Mouse (Mus musculus): Measurements from ENCODE around the gene Fa2h. TPM values are rescaled to one million over a fixed set of nuclear protein-coding genes. Genes with fewer than 3 reads are reported as not detected.

Gene Fa2h
- polyA plus RNA-seq, 1 experiment from 2014 or later = 2.6 TPM

GRCm38 (mm10) chr8:111363489-111363888 lies 30.1 kb downstream of the Fa2h start:
- no peak for ATAC-seq
- WGBS = 74% methylated on average over 8 of the region's 8 CpGs
- H3K9me3 ChIP-seq (ENCODE audit: control insufficient read depth) = no peaks in the 10 kb centered on the region
- H3K4me1 ChIP-seq (replicated peaks; ENCODE audit: control insufficient read depth, insufficient read depth, low read length) = no peaks in the 10 kb centered on the region
- no peak overlapping the region for H3K27ac ChIP-seq (ENCODE audit: low read depth, low read length)
- no peak overlapping the region for H3K4me3 ChIP-seq (ENCODE audit: low read depth, low read length)
- no peaks in the 10 kb centered on the region for H3K27me3 ChIP-seq (replicated peaks; ENCODE audit: control insufficient read depth, insufficient read depth, low read length)
- H3K4me2 ChIP-seq (replicated peaks; ENCODE audit: low read depth) = no peak overlapping the region
- no peaks in the 10 kb centered on the region for H3K36me3 ChIP-seq (ENCODE audit: control insufficient read depth, insufficient read depth)
- TF ChIP-seq CTCF (IDR thresholded peaks at IDR 0.05; ENCODE audit: low read depth) = no peak
- no peak overlapping the region for H3K9ac ChIP-seq (ENCODE audit: low read depth, low read length)

GRCm38 (mm10) chr8:111360579-111361209 lies 32.9 kb downstream of the Fa2h start:
- H3K27me3 ChIP-seq (replicated peaks; ENCODE audit: control insufficient read depth, insufficient read depth, low read length) = no peaks in the 10 kb centered on the region
- no peak overlapping the region for H3K27ac ChIP-seq (ENCODE audit: low read depth, low read length)
- H3K36me3 ChIP-seq (ENCODE audit: control insufficient read depth, insufficient read depth) = no peaks in the 10 kb centered on the region
- WGBS = 65% methylated on average over 7 of the region's 7 CpGs
- H3K4me3 ChIP-seq (ENCODE audit: low read depth, low read length) = no peak overlapping the region
- ATAC-seq = no peak
- no peak overlapping the region for H3K4me2 ChIP-seq (replicated peaks; ENCODE audit: low read depth)
- H3K4me1 ChIP-seq (replicated peaks; ENCODE audit: control insufficient read depth, insufficient read depth, low read length) = no peaks in the 10 kb centered on the region
- TF ChIP-seq CTCF (IDR thresholded peaks at IDR 0.05; ENCODE audit: low read depth) = no peak
- H3K9me3 ChIP-seq (ENCODE audit: control insufficient read depth) = no peaks in the 10 kb centered on the region
- H3K9ac ChIP-seq (ENCODE audit: low read depth, low read length) = no peak overlapping the region

GRCm38 (mm10) chr8:111359936-111360335 lies 33.7 kb downstream of the Fa2h start:
- no peaks in the 10 kb centered on the region for H3K4me1 ChIP-seq (replicated peaks; ENCODE audit: control insufficient read depth, insufficient read depth, low read length)
- no peak overlapping the region for H3K9ac ChIP-seq (ENCODE audit: low read depth, low read length)
- no peak for ATAC-seq
- no peak overlapping the region for H3K4me3 ChIP-seq (ENCODE audit: low read depth, low read length)
- no peak overlapping the region for H3K27ac ChIP-seq (ENCODE audit: low read depth, low read length)
- H3K27me3 ChIP-seq (replicated peaks; ENCODE audit: control insufficient read depth, insufficient read depth, low read length) = no peaks in the 10 kb centered on the region
- no peaks in the 10 kb centered on the region for H3K36me3 ChIP-seq (ENCODE audit: control insufficient read depth, insufficient read depth)
- no peak for TF ChIP-seq CTCF (IDR thresholded peaks at IDR 0.05; ENCODE audit: low read depth)
- 74% methylated on average over 5 of the region's 5 CpGs for WGBS
- no peak overlapping the region for H3K4me2 ChIP-seq (replicated peaks; ENCODE audit: low read depth)
- H3K9me3 ChIP-seq (ENCODE audit: control insufficient read depth) = no peaks in the 10 kb centered on the region

- peak; percentile 25 for TF ChIP-seq CTCF (IDR thresholded peaks at IDR 0.05; ENCODE audit: low read depth)
- ATAC-seq = no peak
- no peaks in the 10 kb centered on the region for H3K36me3 ChIP-seq (ENCODE audit: control insufficient read depth, insufficient read depth)
- H3K9ac ChIP-seq (ENCODE audit: low read depth, low read length) = no peak overlapping the region
- no peaks in the 10 kb centered on the region for H3K27me3 ChIP-seq (replicated peaks; ENCODE audit: control insufficient read depth, insufficient read depth, low read length)
- no peaks in the 10 kb centered on the region for H3K4me1 ChIP-seq (replicated peaks; ENCODE audit: control insufficient read depth, insufficient read depth, low read length)
- no peak overlapping the region for H3K4me3 ChIP-seq (ENCODE audit: low read depth, low read length)
- no peak overlapping the region for H3K4me2 ChIP-seq (replicated peaks; ENCODE audit: low read depth)
- no peaks in the 10 kb centered on the region for H3K9me3 ChIP-seq (ENCODE audit: control insufficient read depth)
- 70% methylated on average over 1 of the region's 1 CpGs for WGBS
- H3K27ac ChIP-seq (ENCODE audit: low read depth, low read length) = no peak overlapping the region
Measured at GRCm38 (mm10) chr8:111358905-111359304, 34.7 kb downstream of the Fa2h start.

- no peak overlapping the region for H3K9ac ChIP-seq (ENCODE audit: low read depth, low read length)
- H3K36me3 ChIP-seq (ENCODE audit: control insufficient read depth, insufficient read depth) = no peaks in the 10 kb centered on the region
- no peak for TF ChIP-seq CTCF (IDR thresholded peaks at IDR 0.05; ENCODE audit: low read depth)
- no peaks in the 10 kb centered on the region for H3K27me3 ChIP-seq (replicated peaks; ENCODE audit: control insufficient read depth, insufficient read depth, low read length)
- H3K4me1 ChIP-seq (replicated peaks; ENCODE audit: control insufficient read depth, insufficient read depth, low read length) = no peaks in the 10 kb centered on the region
- H3K9me3 ChIP-seq (ENCODE audit: control insufficient read depth) = no peaks in the 10 kb centered on the region
- H3K4me2 ChIP-seq (replicated peaks; ENCODE audit: low read depth) = no peak overlapping the region
- WGBS = 88% methylated on average over 4 of the region's 4 CpGs
- no peak for ATAC-seq
- H3K27ac ChIP-seq (ENCODE audit: low read depth, low read length) = no peak overlapping the region
- no peak overlapping the region for H3K4me3 ChIP-seq (ENCODE audit: low read depth, low read length)
Measured at GRCm38 (mm10) chr8:111357433-111357832, 36.2 kb downstream of the Fa2h start.

GRCm38 (mm10) chr8:111353497-111353896 lies 40.1 kb downstream of the Fa2h start:
- 88% methylated on average over 9 of the region's 9 CpGs for WGBS
- Histone ChIP-seq H3K27ac (ENCODE audit: low read depth, low read length) (no peak overlapping the region), H3K9ac (ENCODE audit: low read depth, low read length) (no peak overlapping the region), H3K27me3 (replicated peaks; ENCODE audit: control insufficient read depth, insufficient read depth, low read length) (no peaks in the 10 kb centered on the region), H3K9me3 (ENCODE audit: control insufficient read depth) (no peaks in the 10 kb centered on the region), H3K4me3 (ENCODE audit: low read depth, low read length) (no peak overlapping the region), H3K36me3 (ENCODE audit: control insufficient read depth, insufficient read depth) (no peaks in the 10 kb centered on the region), H3K4me2 (replicated peaks; ENCODE audit: low read depth) (no peak overlapping the region), H3K4me1 (replicated peaks; ENCODE audit: control insufficient read depth, insufficient read depth, low read length) (no peaks in the 10 kb centered on the region)
- TF ChIP-seq CTCF (IDR thresholded peaks at IDR 0.05; ENCODE audit: low read depth) = no peak
- ATAC-seq = no peak

- Histone ChIP-seq H3K36me3 (ENCODE audit: control insufficient read depth, insufficient read depth) (no peaks in the 10 kb centered on the region), H3K4me2 (replicated peaks; ENCODE audit: low read depth) (no peak overlapping the region), H3K27me3 (replicated peaks; ENCODE audit: control insufficient read depth, insufficient read depth, low read length) (no peaks in the 10 kb centered on the region), H3K27ac (ENCODE audit: low read depth, low read length) (no peak overlapping the region), H3K9me3 (ENCODE audit: control insufficient read depth) (no peaks in the 10 kb centered on the region), H3K4me1 (replicated peaks; ENCODE audit: control insufficient read depth, insufficient read depth, low read length) (no peaks in the 10 kb centered on the region), H3K9ac (ENCODE audit: low read depth, low read length) (no peak overlapping the region), H3K4me3 (ENCODE audit: low read depth, low read length) (no peak overlapping the region)
- TF ChIP-seq CTCF (IDR thresholded peaks at IDR 0.05; ENCODE audit: low read depth) = peak; percentile 50
- peak; percentile 74 for ATAC-seq
- 55% methylated on average over 5 of the region's 5 CpGs for WGBS
Measured at GRCm38 (mm10) chr8:111352289-111352688, 41.3 kb downstream of the Fa2h start.

Data from intestine, postnatal 0 days (tissue).